Mouse (Mus musculus): ENCODE data around the gene Trim54.

The Trim54 gene

GRCm38 (mm10) chr5:31116354-31116753, at the start of gene Trim54:
Trim54 (plus strand) TSS chr5:31116712.
- in situ Hi-C loops (cut with MboI, MseI), result no loop called here

GRCm38 (mm10) chr5:31069810-31070209, 46.7 kb upstream of the Trim54 start:
- in situ Hi-C loops (cut with MboI, MseI), result no loop called here

GRCm38 (mm10) chr5:31071059-31071458, 45.5 kb upstream of the Trim54 start:
- in situ Hi-C loops (cut with MboI, MseI), result no loop called here

- in situ Hi-C loops (cut with MboI, MseI), result no loop called here
Observed at GRCm38 (mm10) chr5:31071821-31072220, 44.7 kb upstream of the Trim54 start.

- in situ Hi-C loops (cut with MboI, MseI), result no loop called here
Observed at GRCm38 (mm10) chr5:31073176-31073575, 43.3 kb upstream of the Trim54 start.

- in situ Hi-C loops (cut with MboI, MseI), result no loop called here
Observed at GRCm38 (mm10) chr5:31076346-31076745, 40.2 kb upstream of the Trim54 start.

- in situ Hi-C loops (cut with MboI, MseI), result no loop called here
Observed at GRCm38 (mm10) chr5:31080059-31080794, 36.3 kb upstream of the Trim54 start.

GRCm38 (mm10) chr5:31080795-31081164, 35.7 kb upstream of the Trim54 start:
- in situ Hi-C loops (cut with MboI, MseI), result no loop called here

GRCm38 (mm10) chr5:31081386-31081785, 35.1 kb upstream of the Trim54 start:
- in situ Hi-C loops (cut with MboI, MseI), result no loop called here

GRCm38 (mm10) chr5:31082355-31082754, 34.2 kb upstream of the Trim54 start:
- in situ Hi-C loops (cut with MboI, MseI), result no loop called here

GRCm38 (mm10) chr5:31082935-31083625, 33.4 kb upstream of the Trim54 start:
- in situ Hi-C loops (cut with MboI, MseI), result no loop called here

GRCm38 (mm10) chr5:31083949-31084348, 32.6 kb upstream of the Trim54 start:
- in situ Hi-C loops (cut with MboI, MseI), result no loop called here

- in situ Hi-C loops (cut with MboI, MseI), result loop anchor here (5.0 kb wide), 1 partner anchor 61 kb away; no protein-coding TSS in a partner anchor
Observed at GRCm38 (mm10) chr5:31086606-31087005, 29.9 kb upstream of the Trim54 start.

- in situ Hi-C loops (cut with MboI, MseI), result loop anchor here (5.0 kb wide), 1 partner anchor 60 kb away; no protein-coding TSS in a partner anchor
Observed at GRCm38 (mm10) chr5:31087131-31087530, 29.4 kb upstream of the Trim54 start.

- in situ Hi-C loops (cut with MboI, MseI), result no loop called here
Observed at GRCm38 (mm10) chr5:31092231-31092975, 24.1 kb upstream of the Trim54 start.

- in situ Hi-C loops (cut with MboI, MseI), result no loop called here
Observed at GRCm38 (mm10) chr5:31093151-31094041, 23.1 kb upstream of the Trim54 start.

GRCm38 (mm10) chr5:31094100-31094798, 22.3 kb upstream of the Trim54 start:
- in situ Hi-C loops (cut with MboI, MseI), result no loop called here

- in situ Hi-C loops (cut with MboI, MseI), result no loop called here
Observed at GRCm38 (mm10) chr5:31094799-31095691, 21.5 kb upstream of the Trim54 start.

- in situ Hi-C loops (cut with MboI, MseI), result no loop called here
Observed at GRCm38 (mm10) chr5:31095711-31096480, 20.6 kb upstream of the Trim54 start.
